Mouse (Mus musculus): ENCODE results near the gene Bptf. TPM values are rescaled to one million over a fixed set of nuclear protein-coding genes. Genes with fewer than 3 reads are reported as not detected.

Bptf gene
- polyA plus RNA-seq, 1 experiment from 2014 or later, result 43.8 TPM

DNA sequence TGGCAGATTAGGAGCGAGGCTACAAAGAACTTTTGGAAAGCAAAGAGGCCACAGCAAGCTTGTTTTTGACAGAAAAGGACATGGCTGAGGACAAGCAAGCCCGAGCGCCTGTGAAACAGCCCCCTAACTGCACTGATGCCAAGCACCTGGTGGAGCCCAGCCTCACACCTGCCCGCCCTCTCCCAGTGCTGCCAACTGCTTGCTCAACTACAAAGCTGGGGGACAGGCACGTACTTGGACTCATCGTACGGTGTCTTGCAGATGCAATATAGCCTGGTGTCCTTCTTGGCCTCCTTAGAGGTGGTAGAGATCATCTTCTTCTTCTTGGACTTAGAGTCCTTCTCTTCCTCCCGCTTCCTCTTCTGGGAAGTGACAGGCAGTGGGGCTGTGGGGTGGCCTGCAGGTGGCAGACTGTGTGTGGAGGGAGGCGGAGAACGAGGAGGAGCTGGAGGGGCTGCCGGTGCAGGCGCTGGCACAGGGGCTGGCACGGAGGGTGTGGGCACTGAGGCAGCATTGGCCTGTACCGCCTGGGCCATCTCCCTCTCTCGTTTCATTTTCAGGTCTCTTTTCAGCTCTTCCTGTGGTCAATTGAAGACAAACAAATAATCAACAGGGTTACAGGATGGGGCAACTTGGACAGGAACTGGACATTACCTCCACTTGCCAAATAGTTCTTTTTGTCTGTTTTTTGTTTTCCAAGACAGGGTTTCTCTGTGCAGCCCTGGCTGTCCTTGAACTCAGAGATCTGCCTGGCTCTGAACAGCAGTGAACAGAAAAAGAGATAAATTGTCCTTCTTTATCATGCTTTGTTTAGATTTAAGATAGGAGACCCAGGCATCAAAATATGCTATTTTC, 84.9 kb downstream of the Bptf start:
- Histone ChIP-seq H3K36me3 (peaks cover 56% of the 10 kb centered on the region), H3K4me1 (no peaks in the 10 kb centered on the region), H3K4me3 (no peak overlapping the region), H3K9me3 (no peaks in the 10 kb centered on the region), H3K4me2 (no peak overlapping the region), H3K27ac (no peak overlapping the region), H3K27me3 (no peaks in the 10 kb centered on the region), H3K9ac (no peak overlapping the region)
- 86% methylated on average over 15 of the region's 15 CpGs for WGBS
- no peak for ATAC-seq (ENCODE audit: insufficient number of reproducible peaks, insufficient read depth, low FRiP score, low TSS enrichment, low read depth)

DNA sequence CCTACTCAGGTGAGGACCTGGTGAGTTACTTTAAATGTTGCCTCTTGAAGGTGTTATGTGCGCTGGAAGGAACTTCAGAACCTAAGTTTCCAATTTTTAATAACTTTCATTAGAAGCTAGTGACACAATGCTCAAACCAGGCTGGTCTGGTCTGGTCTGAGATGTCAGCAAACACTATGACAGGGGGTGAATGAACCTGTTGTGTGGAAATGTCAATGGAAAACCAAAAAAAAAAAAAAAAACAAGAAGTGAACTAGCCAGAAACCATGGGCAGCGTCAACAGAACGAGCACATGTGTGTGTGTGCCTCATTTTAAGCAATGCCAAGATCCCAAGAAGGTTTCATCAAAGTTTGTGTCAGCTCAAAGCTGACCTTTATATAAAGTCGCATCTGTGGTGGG, 86.4 kb downstream of the Bptf start:
- Histone ChIP-seq H3K4me2 (no peak overlapping the region), H3K4me1 (no peaks in the 10 kb centered on the region), H3K27ac (no peak overlapping the region), H3K9ac (no peak overlapping the region), H3K9me3 (no peaks in the 10 kb centered on the region), H3K4me3 (no peak overlapping the region), H3K27me3 (no peaks in the 10 kb centered on the region), H3K36me3 (peaks cover 60% of the 10 kb centered on the region)
- ATAC-seq (ENCODE audit: insufficient number of reproducible peaks, insufficient read depth, low FRiP score, low TSS enrichment, low read depth), result no peak
- 89% methylated on average over 4 of the region's 4 CpGs for WGBS

DNA sequence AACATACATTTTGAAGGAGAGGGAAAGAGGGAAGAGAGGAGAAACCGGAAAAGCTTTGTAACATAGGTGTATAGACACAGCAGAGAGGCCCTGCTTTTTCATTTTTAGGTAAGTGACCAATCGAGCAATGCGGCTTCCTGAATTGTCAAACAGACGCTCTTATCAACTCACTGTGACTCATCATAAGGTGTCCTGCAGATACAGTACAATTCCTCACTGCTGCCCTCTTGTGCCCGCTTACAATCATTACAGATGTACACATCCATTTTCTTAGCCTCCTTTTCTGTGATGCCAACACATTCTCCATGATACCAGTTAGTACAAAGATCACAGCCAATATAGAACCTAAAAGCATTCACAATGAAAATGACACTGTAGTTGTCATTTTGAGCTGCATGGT, 87.6 kb downstream of the Bptf start:
- H3K4me2 ChIP-seq, result no peak overlapping the region
- H3K27ac ChIP-seq, result no peak overlapping the region
- no peak for ATAC-seq (ENCODE audit: insufficient number of reproducible peaks, insufficient read depth, low FRiP score, low TSS enrichment, low read depth)
- no peak overlapping the region for H3K9ac ChIP-seq
- H3K4me3 ChIP-seq, result no peak overlapping the region
- no peaks in the 10 kb centered on the region for H3K9me3 ChIP-seq
- no peaks in the 10 kb centered on the region for H3K4me1 ChIP-seq
- 59% methylated on average over 5 of the region's 5 CpGs for WGBS
- H3K27me3 ChIP-seq, result no peaks in the 10 kb centered on the region
- peaks cover 72% of the 10 kb centered on the region for H3K36me3 ChIP-seq

DNA sequence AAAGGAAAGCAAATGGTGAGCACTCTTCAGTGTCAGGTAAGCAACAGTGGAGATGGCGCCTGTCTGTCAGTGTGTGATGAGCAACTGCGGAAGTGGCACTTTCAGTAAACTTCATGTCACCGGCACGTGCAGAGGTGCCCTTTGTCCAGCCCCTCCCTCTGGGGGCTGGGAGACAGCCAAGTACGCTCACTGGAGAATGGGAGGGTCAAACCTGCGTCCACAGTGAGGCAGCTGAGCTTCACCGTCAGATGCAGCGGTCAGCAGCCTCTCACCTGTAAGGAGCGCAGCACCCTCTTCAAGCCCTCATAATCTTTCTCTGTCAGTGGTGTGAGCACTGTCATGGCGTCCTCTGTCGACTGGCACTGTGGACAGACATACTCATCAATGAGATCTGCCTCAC, 88.6 kb downstream of the Bptf start:
- no peak overlapping the region for H3K4me3 ChIP-seq
- H3K36me3 ChIP-seq, result peaks cover 81% of the 10 kb centered on the region
- no peaks in the 10 kb centered on the region for H3K9me3 ChIP-seq
- H3K9ac ChIP-seq, result no peak overlapping the region
- 94% methylated on average over 11 of the region's 11 CpGs for WGBS
- no peaks in the 10 kb centered on the region for H3K4me1 ChIP-seq
- no peak overlapping the region for H3K27ac ChIP-seq
- no peak for ATAC-seq (ENCODE audit: insufficient number of reproducible peaks, insufficient read depth, low FRiP score, low TSS enrichment, low read depth)
- H3K27me3 ChIP-seq, result no peaks in the 10 kb centered on the region
- no peak overlapping the region for H3K4me2 ChIP-seq

DNA sequence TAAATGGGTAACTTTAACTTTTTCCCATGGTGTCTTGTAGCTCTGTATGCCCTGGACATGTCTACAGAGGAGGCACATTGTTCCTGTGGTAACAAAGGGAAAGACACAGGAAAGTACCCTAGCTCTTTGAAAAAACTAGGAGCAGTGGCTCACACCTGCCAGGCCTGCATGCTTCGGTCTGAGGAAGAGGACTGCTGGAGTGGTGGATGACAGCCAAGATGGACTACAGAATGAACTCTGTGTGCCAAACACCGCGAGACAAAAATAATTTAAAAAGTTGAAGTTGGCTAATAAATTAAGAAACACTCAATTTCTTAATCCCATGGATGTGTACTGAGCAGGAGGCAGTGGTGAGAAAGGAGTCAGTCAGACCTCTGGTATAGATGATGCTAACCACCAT, 90.5 kb downstream of the Bptf start:
- Histone ChIP-seq H3K9ac (no peak overlapping the region), H3K4me1 (no peaks in the 10 kb centered on the region), H3K4me2 (no peak overlapping the region), H3K27me3 (no peaks in the 10 kb centered on the region), H3K27ac (no peak overlapping the region), H3K4me3 (no peak overlapping the region), H3K9me3 (no peaks in the 10 kb centered on the region), H3K36me3 (peaks cover 86% of the 10 kb centered on the region)
- WGBS, result 97% methylated on average over 3 of the region's 3 CpGs
- ATAC-seq (ENCODE audit: insufficient number of reproducible peaks, insufficient read depth, low FRiP score, low TSS enrichment, low read depth), result no peak

GRCm38 (mm10) chr11:107039417-107039816, 92.5 kb downstream of the Bptf start:
- ATAC-seq (ENCODE audit: insufficient number of reproducible peaks, insufficient read depth, low FRiP score, low TSS enrichment, low read depth), result no peak
- 97% methylated on average over 5 of the region's 5 CpGs for WGBS

GRCm38 (mm10) chr11:107034085-107034810, 97.7 kb downstream of the Bptf start:
- no peak overlapping the region for H3K27ac ChIP-seq
- H3K4me2 ChIP-seq, result no peak overlapping the region
- no peak for ATAC-seq (ENCODE audit: insufficient number of reproducible peaks, insufficient read depth, low FRiP score, low TSS enrichment, low read depth)
- WGBS, result 87% methylated on average over 10 of the region's 10 CpGs
- peaks cover 43% of the 10 kb centered on the region for H3K36me3 ChIP-seq
- no peak overlapping the region for H3K4me3 ChIP-seq
- H3K4me1 ChIP-seq, result no peaks in the 10 kb centered on the region; the same call in 1 of the 2 replicates
- H3K9ac ChIP-seq, result no peak overlapping the region
- H3K27me3 ChIP-seq, result no peaks in the 10 kb centered on the region
- H3K9me3 ChIP-seq, result no peaks in the 10 kb centered on the region

More at GRCm38 (mm10) chr11:107039417-107039816, 92.5 kb downstream of the Bptf start:
- no peaks in the 10 kb centered on the region for H3K9me3 ChIP-seq
- no peak overlapping the region for H3K9ac ChIP-seq
- H3K4me2 ChIP-seq, result no peak overlapping the region
- H3K27ac ChIP-seq, result no peak overlapping the region
- no peak overlapping the region for H3K4me3 ChIP-seq
- no peaks in the 10 kb centered on the region for H3K27me3 ChIP-seq
- no peaks in the 10 kb centered on the region for H3K4me1 ChIP-seq
- peaks cover 84% of the 10 kb centered on the region for H3K36me3 ChIP-seq

GRCm38 (mm10) chr11:107031635-107032034, 100.3 kb downstream of the Bptf start:
- Histone ChIP-seq H3K4me2 (no peak overlapping the region), H3K4me3 (no peak overlapping the region), H3K9me3 (no peaks in the 10 kb centered on the region), H3K9ac (no peak overlapping the region), H3K36me3 (peaks cover 17% of the 10 kb centered on the region), H3K4me1 (peaks cover 11% of the 10 kb centered on the region), H3K27ac (no peak overlapping the region), H3K27me3 (peaks cover 7% of the 10 kb centered on the region)
- ATAC-seq (ENCODE audit: insufficient number of reproducible peaks, insufficient read depth, low FRiP score, low TSS enrichment, low read depth), result no peak
- WGBS, result 35% methylated on average over 7 of the region's 7 CpGs

DNA sequence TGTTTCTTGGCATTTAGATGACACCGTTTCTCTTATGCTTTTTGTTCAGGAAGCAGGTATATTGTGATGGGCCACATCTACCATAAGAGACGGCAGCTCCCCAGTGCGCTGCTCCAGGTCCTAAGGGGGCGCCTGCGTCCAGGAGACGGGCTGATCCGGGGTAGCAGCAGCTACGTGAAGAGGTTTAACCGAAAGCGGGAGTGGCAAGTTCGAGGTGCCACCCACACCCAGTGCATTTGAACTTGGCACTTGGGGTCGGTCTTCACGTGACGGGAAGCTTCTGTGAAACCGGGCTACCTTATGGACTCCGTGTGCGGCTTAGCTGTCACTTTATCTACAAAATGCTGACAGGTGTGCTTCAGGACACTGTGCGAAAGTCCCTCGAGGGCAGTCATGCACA, 102.4 kb downstream of the Bptf start:
- peaks cover 21% of the 10 kb centered on the region for H3K27me3 ChIP-seq
- 51% methylated on average over 19 of the region's 19 CpGs for WGBS

GRCm38 (mm10) chr11:107028754-107029153, 103.2 kb downstream of the Bptf start:
- Histone ChIP-seq H3K4me3 (peak overlapping the region; percentile 68), H3K27ac (no peak overlapping the region), H3K36me3 (peaks cover 3% of the 10 kb centered on the region; the same call in 1 of the 2 replicates), H3K4me1 (peaks cover 36% of the 10 kb centered on the region), H3K9ac (peak overlapping the region; percentile 80), H3K9me3 (no peaks in the 10 kb centered on the region), H3K27me3 (peaks cover 25% of the 10 kb centered on the region), H3K4me2 (peak overlapping the region; percentile 80)
- no peak for ATAC-seq (ENCODE audit: insufficient number of reproducible peaks, insufficient read depth, low FRiP score, low TSS enrichment, low read depth)
- WGBS, result 71% methylated on average over 6 of the region's 6 CpGs

More for the DNA sequence above, 102.4 kb downstream of the Bptf start:
- Histone ChIP-seq H3K36me3 (peaks cover 6% of the 10 kb centered on the region; the same call in 1 of the 2 replicates), H3K9ac (no peak overlapping the region), H3K9me3 (no peaks in the 10 kb centered on the region), H3K4me3 (no peak overlapping the region), H3K4me1 (peaks cover 29% of the 10 kb centered on the region), H3K27ac (no peak overlapping the region), H3K4me2 (no peak overlapping the region)
- no peak for ATAC-seq (ENCODE audit: insufficient number of reproducible peaks, insufficient read depth, low FRiP score, low TSS enrichment, low read depth)

GRCm38 (mm10) chr11:107028275-107028618, 103.7 kb downstream of the Bptf start:
- Histone ChIP-seq H3K9ac (peak overlapping the region; percentile 80), H3K27ac (peak overlapping the region; percentile 48; the same call in 1 of the 2 replicates), H3K27me3 (peaks cover 25% of the 10 kb centered on the region), H3K4me2 (peak overlapping the region; percentile 80), H3K9me3 (no peaks in the 10 kb centered on the region), H3K36me3 (peaks cover 3% of the 10 kb centered on the region; the same call in 1 of the 2 replicates), H3K4me1 (peaks cover 36% of the 10 kb centered on the region), H3K4me3 (peak overlapping the region; percentile 68)
- WGBS, result 4% methylated on average over 29 of the region's 29 CpGs
- ATAC-seq (ENCODE audit: insufficient number of reproducible peaks, insufficient read depth, low FRiP score, low TSS enrichment, low read depth), result peak; percentile 66
